Mouse (Mus musculus): Measurements from ENCODE around the gene Krtap5-1.
"Not testable (repeated sequence)": the region's sequence is repeated elsewhere in the genome, so short reads cannot be mapped to it uniquely, and the experiment has no call there.

Gene Krtap5-1

GRCm38 (mm10) chr7:142297018-142297417, at the start of gene Krtap5-1:
Krtap5-1 (minus strand) TSS chr7:142297118.
- ATAC-seq (ENCODE audit: insufficient number of reproducible peaks, low FRiP score, low TSS enrichment), result not testable (repeated sequence)

- ATAC-seq (ENCODE audit: insufficient number of reproducible peaks, low FRiP score, low TSS enrichment), result no peak
Measured at GRCm38 (mm10) chr7:142342247-142342640, 45.3 kb upstream of the Krtap5-1 start.

GRCm38 (mm10) chr7:142341564-142342246, 44.8 kb upstream of the Krtap5-1 start:
- no peak for ATAC-seq (ENCODE audit: insufficient number of reproducible peaks, low FRiP score, low TSS enrichment)

- no peak for ATAC-seq (ENCODE audit: insufficient number of reproducible peaks, low FRiP score, low TSS enrichment)
Measured at GRCm38 (mm10) chr7:142340269-142340970, 43.5 kb upstream of the Krtap5-1 start.

- peak; percentile 78; the same call in 1 of the 2 replicates for ATAC-seq (ENCODE audit: insufficient number of reproducible peaks, low FRiP score, low TSS enrichment)
Measured at GRCm38 (mm10) chr7:142335151-142335550, 38.2 kb upstream of the Krtap5-1 start.

- peak; percentile 75; the same call in 1 of the 2 replicates for ATAC-seq (ENCODE audit: insufficient number of reproducible peaks, low FRiP score, low TSS enrichment)
Measured at GRCm38 (mm10) chr7:142334246-142334645, 37.3 kb upstream of the Krtap5-1 start.

GRCm38 (mm10) chr7:142332741-142333140, 35.8 kb upstream of the Krtap5-1 start:
- not testable (repeated sequence) for ATAC-seq (ENCODE audit: insufficient number of reproducible peaks, low FRiP score, low TSS enrichment)

GRCm38 (mm10) chr7:142331281-142331680, 34.4 kb upstream of the Krtap5-1 start:
- no peak for ATAC-seq (ENCODE audit: insufficient number of reproducible peaks, low FRiP score, low TSS enrichment)

GRCm38 (mm10) chr7:142330271-142330724, 33.4 kb upstream of the Krtap5-1 start:
- ATAC-seq (ENCODE audit: insufficient number of reproducible peaks, low FRiP score, low TSS enrichment), result no peak

- ATAC-seq (ENCODE audit: insufficient number of reproducible peaks, low FRiP score, low TSS enrichment), result no peak
Measured at GRCm38 (mm10) chr7:142328507-142328906, 31.6 kb upstream of the Krtap5-1 start.

- ATAC-seq (ENCODE audit: insufficient number of reproducible peaks, low FRiP score, low TSS enrichment), result no peak
Measured at GRCm38 (mm10) chr7:142326714-142327445, 30.0 kb upstream of the Krtap5-1 start.

- no peak for ATAC-seq (ENCODE audit: insufficient number of reproducible peaks, low FRiP score, low TSS enrichment)
Measured at GRCm38 (mm10) chr7:142323396-142324117, 26.6 kb upstream of the Krtap5-1 start.

GRCm38 (mm10) chr7:142322641-142323040, 25.7 kb upstream of the Krtap5-1 start:
- ATAC-seq (ENCODE audit: insufficient number of reproducible peaks, low FRiP score, low TSS enrichment), result no peak

GRCm38 (mm10) chr7:142321637-142322306, 24.9 kb upstream of the Krtap5-1 start:
- not testable (repeated sequence) for ATAC-seq (ENCODE audit: insufficient number of reproducible peaks, low FRiP score, low TSS enrichment)

- ATAC-seq (ENCODE audit: insufficient number of reproducible peaks, low FRiP score, low TSS enrichment), result no peak
Measured at GRCm38 (mm10) chr7:142320906-142321305, 24.0 kb upstream of the Krtap5-1 start.

GRCm38 (mm10) chr7:142319124-142319523, 22.2 kb upstream of the Krtap5-1 start:
- no peak for ATAC-seq (ENCODE audit: insufficient number of reproducible peaks, low FRiP score, low TSS enrichment)

GRCm38 (mm10) chr7:142317216-142317615, 20.3 kb upstream of the Krtap5-1 start:
- ATAC-seq (ENCODE audit: insufficient number of reproducible peaks, low FRiP score, low TSS enrichment), result no peak

- ATAC-seq (ENCODE audit: insufficient number of reproducible peaks, low FRiP score, low TSS enrichment), result no peak
Measured at GRCm38 (mm10) chr7:142316558-142316957, 19.6 kb upstream of the Krtap5-1 start.

- ATAC-seq (ENCODE audit: insufficient number of reproducible peaks, low FRiP score, low TSS enrichment), result no peak
Measured at GRCm38 (mm10) chr7:142314600-142315285, 17.8 kb upstream of the Krtap5-1 start.
